Mouse (Mus musculus): Measurements from ENCODE around the gene Mmab. TPM values are rescaled to one million over a fixed set of nuclear protein-coding genes. Genes with fewer than 3 reads are reported as not detected.

Mmab gene
- polyA plus RNA-seq (2017; shearing (Covaris generic)), result 7.6 TPM

GRCm38 (mm10) chr5:114443566-114444367 lies at the start of gene Mmab, which contains the start of gene Mvk:
TSS of gene Mmab (minus strand) at chr5:114444060.
TSS of gene Mvk (plus strand) at chr5:114444269.

Other genes with a start within 250 kb of the Mmab start
- gene Foxn4, start 170.3 kb downstream of the Mmab start, polyA plus RNA-seq (2017; shearing (Covaris generic)), result not detected
- 2.8 TPM for gene Myo1h, start 154.9 kb downstream of the Mmab start, polyA plus RNA-seq (2017; shearing (Covaris generic))
- gene Kctd10, start 63.6 kb downstream of the Mmab start, polyA plus RNA-seq (2017; shearing (Covaris generic)), result 198 TPM
- 47.5 TPM for gene Ube3b, start 63.5 kb downstream of the Mmab start, polyA plus RNA-seq (2017; shearing (Covaris generic))
- 26.4 TPM for gene Mvk, start 209 bp upstream of the Mmab start, polyA plus RNA-seq (2017; shearing (Covaris generic))
- 1.6 TPM for gene Fam222a, start 124.0 kb upstream of the Mmab start, polyA plus RNA-seq (2017; shearing (Covaris generic))
- gene Trpv4, start 214.4 kb upstream of the Mmab start, polyA plus RNA-seq (2017; shearing (Covaris generic)), result 1.1 TPM
- 157 TPM for gene Gltp, start 246.9 kb upstream of the Mmab start, polyA plus RNA-seq (2017; shearing (Covaris generic))